Mouse (Mus musculus) forebrain, embryonic 11.5 days (tissue): ENCODE measurements around the gene Ltn1. TPM values are rescaled to one million over a fixed set of nuclear protein-coding genes. Genes with fewer than 3 reads are reported as not detected.
A peak's percentile ranks its signal among the peaks of the same experiment; 100 is the strongest.

ENCODE experiments used
- ATAC-seq: fragments of 200-750 bp; cut with Nextera tagmentation; replicated peaks from 2 replicates; pipeline ENCODE4 v1.8.0; 2017; ENCODE audit warnings: moderate TSS enrichment; ENCODE audit not compliant: low FRiP score
- DNase-seq: peaks from one replicate; pipeline ENCODE4 v3.0.0-alpha.2; 2017; ENCODE audit warnings: low spot score
- H3K27ac ChIP-seq: fragments of 300-500 bp; sonication (generic); 2 replicates; pipeline ENCODE4 v1.5.1; 2014; ENCODE audit warnings: low read depth, low read length
- H3K27me3 ChIP-seq: fragments of 300-500 bp; sonication (generic); 2 replicates; pipeline ENCODE4 v1.6.1; 2014; ENCODE audit warnings: mild to moderate bottlenecking, low read length, mixed read lengths; ENCODE audit not compliant: control insufficient read depth, insufficient read depth
- H3K36me3 ChIP-seq: fragments of 300-500 bp; sonication (generic); 2 replicates; pipeline ENCODE4 v1.6.1; 2014; ENCODE audit warnings: mild to moderate bottlenecking, low read length, moderate library complexity, mixed read lengths; ENCODE audit not compliant: control insufficient read depth, insufficient read depth
- H3K4me1 ChIP-seq: fragments of 300-500 bp; sonication (generic); replicated peaks from 2 replicates; pipeline ENCODE4 v1.6.1; 2014; ENCODE audit warnings: low read length, mixed read lengths; ENCODE audit not compliant: control insufficient read depth, insufficient read depth
- H3K4me2 ChIP-seq: fragments of 300-500 bp; sonication (generic); 2 replicates; pipeline ENCODE4 v1.6.1; 2014; ENCODE audit warnings: low read depth, mild to moderate bottlenecking, low read length, moderate library complexity, mixed read lengths; ENCODE audit not compliant: severe bottlenecking
- H3K4me3 ChIP-seq: fragments of 300-500 bp; sonication (generic); 2 replicates; pipeline ENCODE4 v1.5.1; 2014; ENCODE audit warnings: low read depth, low read length
- H3K9ac ChIP-seq: fragments of 300-500 bp; sonication (generic); 2 replicates; pipeline ENCODE4 v1.6.1; 2014; ENCODE audit warnings: low read length
- H3K9me3 ChIP-seq: fragments of 300-500 bp; sonication (generic); 2 replicates; pipeline ENCODE4 v1.6.1; 2016; ENCODE audit warnings: low read length, mixed read lengths; ENCODE audit not compliant: control insufficient read depth
- WGBS: fragments of 180-500 bp; shearing (Covaris S2); extraction: QIAGEN DNeasy Blood & Tissue Kit; methylation state at CpG from one replicate; pipeline ENCODE4 v1.1.7; 2014; 5-methylcytosine and 5-hydroxymethylcytosine counted together
- polyA plus RNA-seq: library from polyadenylated mRNA; unstranded; fragments of >200 nt; fragmentation: Nextera tagmentation; extraction: Ambion mirVana; gene quantifications from 2 replicates; pipeline ENCODE4 v1.2.1, GENCODE M21; 2014

Gene Ltn1
- polyA plus RNA-seq, 1 experiment from 2014 or later = 32.8 TPM

GRCm38 (mm10) chr16:87366445-87366844 lies 66.0 kb downstream of the Ltn1 start:
- Histone ChIP-seq H3K9me3 (no peaks in the 10 kb centered on the region), H3K36me3 (no peaks in the 10 kb centered on the region), H3K4me2 (no peak overlapping the region), H3K27me3 (no peaks in the 10 kb centered on the region), H3K4me3 (no peak overlapping the region), H3K27ac (no peak overlapping the region), H3K9ac (no peak overlapping the region), H3K4me1 (no peaks in the 10 kb centered on the region)
- WGBS = 98% methylated on average over 6 of the region's 6 CpGs
- DNase-seq (no peak), ATAC-seq (no peak)

- no peak overlapping the region for H3K27ac ChIP-seq
- H3K9ac ChIP-seq = no peak overlapping the region
- ATAC-seq (no peak), DNase-seq (no peak)
- no peaks in the 10 kb centered on the region for H3K4me1 ChIP-seq
- WGBS = 86% methylated on average over 10 of the region's 10 CpGs
- H3K27me3 ChIP-seq = no peaks in the 10 kb centered on the region
- no peaks in the 10 kb centered on the region for H3K36me3 ChIP-seq
- no peaks in the 10 kb centered on the region for H3K9me3 ChIP-seq
- H3K4me3 ChIP-seq = no peak overlapping the region
- H3K4me2 ChIP-seq = no peak overlapping the region
These were observed 66.4 kb downstream of the Ltn1 start for GRCm38 (mm10) chr16:87366035-87366434.

GRCm38 (mm10) chr16:87364231-87364630 lies 68.2 kb downstream of the Ltn1 start:
- H3K9me3 ChIP-seq = no peaks in the 10 kb centered on the region
- H3K4me2 ChIP-seq = no peak overlapping the region
- no peaks in the 10 kb centered on the region for H3K4me1 ChIP-seq
- ATAC-seq (no peak), DNase-seq (no peak)
- H3K9ac ChIP-seq = no peak overlapping the region
- no peaks in the 10 kb centered on the region for H3K27me3 ChIP-seq
- no peak overlapping the region for H3K4me3 ChIP-seq
- WGBS = 97% methylated on average over 4 of the region's 4 CpGs
- H3K36me3 ChIP-seq = no peaks in the 10 kb centered on the region
- H3K27ac ChIP-seq = no peak overlapping the region

GRCm38 (mm10) chr16:87360096-87360495 lies 72.3 kb downstream of the Ltn1 start:
- Histone ChIP-seq H3K27me3 (no peaks in the 10 kb centered on the region), H3K9me3 (no peaks in the 10 kb centered on the region), H3K36me3 (no peaks in the 10 kb centered on the region), H3K4me2 (no peak overlapping the region), H3K27ac (no peak overlapping the region), H3K4me1 (no peaks in the 10 kb centered on the region), H3K4me3 (no peak overlapping the region), H3K9ac (no peak overlapping the region)
- ATAC-seq = no peak
- WGBS = 91% methylated on average over 6 of the region's 6 CpGs
- DNase-seq = no peak

GRCm38 (mm10) chr16:87354748-87355147 lies 77.7 kb downstream of the Ltn1 start:
- no peaks in the 10 kb centered on the region for H3K4me1 ChIP-seq
- H3K4me3 ChIP-seq = peak overlapping the region; percentile 77
- no peaks in the 10 kb centered on the region for H3K27me3 ChIP-seq
- H3K27ac ChIP-seq = no peak overlapping the region
- ATAC-seq (no peak; the same call in 1 of the 2 replicates), DNase-seq (no peak)
- no peaks in the 10 kb centered on the region for H3K36me3 ChIP-seq
- peak overlapping the region; percentile 45; the same call in 1 of the 2 replicates for H3K4me2 ChIP-seq
- H3K9ac ChIP-seq = no peak overlapping the region; the same call in 1 of the 2 replicates
- WGBS = 86% methylated on average over 7 of the region's 7 CpGs
- no peaks in the 10 kb centered on the region; the same call in 1 of the 2 replicates for H3K9me3 ChIP-seq

- 1% methylated on average over 48 of the region's 48 CpGs for WGBS
- no peaks in the 10 kb centered on the region; the same call in 1 of the 2 replicates for H3K9me3 ChIP-seq
- H3K36me3 ChIP-seq = no peaks in the 10 kb centered on the region
- no peaks in the 10 kb centered on the region for H3K4me1 ChIP-seq
- DNase-seq = peak; percentile 93
- peak; percentile 100 for ATAC-seq
- peak within 1 kb of the TSS; percentile 85 for H3K27ac ChIP-seq
- H3K27me3 ChIP-seq = no peaks in the 10 kb centered on the region
- peak within 1 kb of the TSS; percentile 82 for H3K9ac ChIP-seq
- H3K4me3 ChIP-seq = peak within 1 kb of the TSS; percentile 77
- peak within 1 kb of the TSS; percentile 45; the same call in 1 of the 2 replicates for H3K4me2 ChIP-seq
These were observed 78.3 kb downstream of the Ltn1 start, which contains the start of gene N6amt1 for GRCm38 (mm10) chr16:87354075-87354583. Gene N6amt1 (plus strand): TSS chr16:87354185.

GRCm38 (mm10) chr16:87353605-87354004 lies 78.8 kb downstream of the Ltn1 start:
- H3K4me3 ChIP-seq = peak overlapping the region; percentile 77
- WGBS = 97% methylated on average over 1 of the region's 1 CpGs
- peak overlapping the region; percentile 45; the same call in 1 of the 2 replicates for H3K4me2 ChIP-seq
- H3K27ac ChIP-seq = no peak overlapping the region
- no peaks in the 10 kb centered on the region for H3K27me3 ChIP-seq
- no peaks in the 10 kb centered on the region for H3K36me3 ChIP-seq
- DNase-seq = no peak
- no peaks in the 10 kb centered on the region; the same call in 1 of the 2 replicates for H3K9me3 ChIP-seq
- peak; percentile 49 for ATAC-seq
- no peak overlapping the region; the same call in 1 of the 2 replicates for H3K9ac ChIP-seq
- no peaks in the 10 kb centered on the region for H3K4me1 ChIP-seq

- Histone ChIP-seq H3K27ac (no peak overlapping the region), H3K4me3 (no peak overlapping the region), H3K9ac (no peak overlapping the region), H3K4me1 (no peaks in the 10 kb centered on the region), H3K9me3 (no peaks in the 10 kb centered on the region; the same call in 1 of the 2 replicates), H3K4me2 (no peak overlapping the region), H3K36me3 (no peaks in the 10 kb centered on the region), H3K27me3 (no peaks in the 10 kb centered on the region)
- no peak for DNase-seq
- ATAC-seq = no peak
- 75% methylated on average over 5 of the region's 5 CpGs for WGBS
These were observed 80.9 kb downstream of the Ltn1 start for GRCm38 (mm10) chr16:87351386-87352105.
